Mouse (Mus musculus) hindbrain, embryonic 11.5 days (tissue): Measurements from ENCODE around the gene Fth1. TPM values are rescaled to one million over a fixed set of nuclear protein-coding genes. Genes with fewer than 3 reads are reported as not detected.
"Not testable (repeated sequence)": the region's sequence is repeated elsewhere in the genome, so short reads cannot be mapped to it uniquely, and the experiment has no call there.

Experiments
- ATAC-seq: fragments of 200-750 bp; cut with Nextera tagmentation; 2 replicates; pipeline ENCODE4 v1.8.0; 2017; ENCODE audit warnings: mild to moderate bottlenecking, moderate TSS enrichment, moderate library complexity; ENCODE audit not compliant: low FRiP score
- DNase-seq: peaks from one replicate; pipeline ENCODE4 v3.0.0-alpha.2; 2015; ENCODE audit warnings: low spot score
- H3K27ac ChIP-seq: fragments of 300-500 bp; sonication (generic); 2 replicates; pipeline ENCODE4 v1.5.1; 2014; ENCODE audit warnings: mild to moderate bottlenecking, low read depth, low read length
- H3K27me3 ChIP-seq: fragments of 300-500 bp; sonication (generic); 2 replicates; pipeline ENCODE4 v1.6.1; 2014; ENCODE audit warnings: mild to moderate bottlenecking, low read length, moderate library complexity, mixed read lengths; ENCODE audit not compliant: control insufficient read depth, insufficient read depth
- H3K36me3 ChIP-seq: fragments of 300-500 bp; sonication (generic); 2 replicates; pipeline ENCODE4 v1.6.1; 2014; ENCODE audit warnings: mild to moderate bottlenecking, low read length, moderate library complexity, mixed read lengths; ENCODE audit not compliant: control insufficient read depth, insufficient read depth
- H3K4me1 ChIP-seq: fragments of 300-500 bp; sonication (generic); replicated peaks from 2 replicates; pipeline ENCODE4 v1.6.1; 2014; ENCODE audit warnings: low read length, mixed read lengths; ENCODE audit not compliant: control insufficient read depth, insufficient read depth
- H3K4me2 ChIP-seq: fragments of 300-500 bp; sonication (generic); replicated peaks from 2 replicates; pipeline ENCODE4 v1.6.1; 2014; ENCODE audit warnings: mild to moderate bottlenecking, low read depth, low read length
- H3K4me3 ChIP-seq: fragments of 300-500 bp; sonication (generic); 2 replicates; pipeline ENCODE4 v1.5.1; 2014; ENCODE audit warnings: low read depth, low read length
- H3K9ac ChIP-seq: fragments of 300-500 bp; sonication (generic); 2 replicates; pipeline ENCODE4 v1.6.1; 2014; ENCODE audit warnings: low read depth, low read length
- H3K9me3 ChIP-seq: fragments of 300-500 bp; sonication (generic); 2 replicates; pipeline ENCODE4 v1.6.1; 2016; ENCODE audit warnings: low read length; ENCODE audit not compliant: control insufficient read depth
- WGBS: fragments of 180-500 bp; shearing (Covaris S2); extraction: QIAGEN DNeasy Blood & Tissue Kit; methylation state at CpG from one replicate; pipeline ENCODE4 v1.1.7; 2014; 5-methylcytosine and 5-hydroxymethylcytosine counted together
- polyA plus RNA-seq: library from polyadenylated mRNA; unstranded; fragments of >200 nt; fragmentation: Nextera tagmentation; extraction: Ambion mirVana; gene quantifications from 2 replicates; pipeline ENCODE4 v1.2.1, GENCODE M21; 2014

The Fth1 gene
- 1,301 and 1,416 TPM in 2 replicates for polyA plus RNA-seq

- H3K27ac ChIP-seq: no peak within 1 kb of the TSS
- peaks cover 3% of the 10 kb centered on the region; the same call in 1 of the 2 replicates for H3K36me3 ChIP-seq
- ATAC-seq (no peak), DNase-seq (no peak)
- 0 out of 2 replicates have a peak, but pooled peaks cover 2% of the 10 kb centered on the region for H3K4me1 ChIP-seq
- no peaks in the 10 kb centered on the region for H3K27me3 ChIP-seq
- WGBS: 89% methylated on average over 4 of the region's 4 CpGs
- no peak within 1 kb of the TSS for H3K4me3 ChIP-seq
- H3K9ac ChIP-seq: no peak within 1 kb of the TSS; the same call in 1 of the 2 replicates
- no peak within 1 kb of the TSS for H3K4me2 ChIP-seq
- H3K9me3 ChIP-seq: no peaks in the 10 kb centered on the region
Observed at GRCm38 (mm10) chr19:9980258-9980657, at the start of gene Fth1. Fth1 (plus strand) TSS chr19:9980598.

GRCm38 (mm10) chr19:9931167-9931607 is 49.2 kb upstream of the Fth1 start:
- H3K27ac ChIP-seq, H3K27me3 ChIP-seq, H3K9ac ChIP-seq, H3K4me2 ChIP-seq, ATAC-seq, H3K9me3 ChIP-seq, H3K36me3 ChIP-seq, DNase-seq, H3K4me3 ChIP-seq, H3K4me1 ChIP-seq: not testable (repeated sequence)
- WGBS: 78% methylated on average over 2 of the region's 2 CpGs

- DNase-seq (no peak), ATAC-seq (no peak)
- H3K4me1 ChIP-seq: no peaks in the 10 kb centered on the region
- H3K9me3 ChIP-seq: no peaks in the 10 kb centered on the region
- no peaks in the 10 kb centered on the region for H3K27me3 ChIP-seq
- no peak overlapping the region for H3K4me3 ChIP-seq
- 80% methylated on average over 2 of the region's 2 CpGs for WGBS
- H3K9ac ChIP-seq: no peak overlapping the region
- H3K27ac ChIP-seq: no peak overlapping the region
- no peaks in the 10 kb centered on the region for H3K36me3 ChIP-seq
- no peak overlapping the region for H3K4me2 ChIP-seq
Observed at GRCm38 (mm10) chr19:9933908-9934307, 46.5 kb upstream of the Fth1 start.

- 67% methylated on average over 5 of the region's 5 CpGs for WGBS
- no peak for DNase-seq
Observed at GRCm38 (mm10) chr19:9936579-9936978, 43.8 kb upstream of the Fth1 start.

GRCm38 (mm10) chr19:9937428-9937827 is 43.0 kb upstream of the Fth1 start:
- Histone ChIP-seq H3K4me1 (no peaks in the 10 kb centered on the region), H3K36me3 (no peaks in the 10 kb centered on the region), H3K27me3 (no peaks in the 10 kb centered on the region), H3K9ac (no peak overlapping the region), H3K4me3 (no peak overlapping the region), H3K4me2 (no peak overlapping the region), H3K27ac (no peak overlapping the region), H3K9me3 (no peaks in the 10 kb centered on the region)
- WGBS: 69% methylated on average over 5 of the region's 5 CpGs
- ATAC-seq (no peak), DNase-seq (no peak)

More at GRCm38 (mm10) chr19:9936579-9936978, 43.8 kb upstream of the Fth1 start:
- no peaks in the 10 kb centered on the region for H3K9me3 ChIP-seq
- no peak overlapping the region for H3K27ac ChIP-seq
- no peak overlapping the region for H3K9ac ChIP-seq
- no peak for ATAC-seq
- no peaks in the 10 kb centered on the region for H3K36me3 ChIP-seq
- H3K4me2 ChIP-seq: no peak overlapping the region
- H3K27me3 ChIP-seq: no peaks in the 10 kb centered on the region
- no peak overlapping the region for H3K4me3 ChIP-seq
- no peaks in the 10 kb centered on the region for H3K4me1 ChIP-seq

- Histone ChIP-seq H3K27ac (no peak overlapping the region), H3K9me3 (no peaks in the 10 kb centered on the region), H3K4me3 (no peak overlapping the region), H3K9ac (no peak overlapping the region), H3K4me2 (no peak overlapping the region), H3K36me3 (no peaks in the 10 kb centered on the region), H3K27me3 (no peaks in the 10 kb centered on the region), H3K4me1 (no peaks in the 10 kb centered on the region)
- 84% methylated on average over 6 of the region's 6 CpGs for WGBS
- ATAC-seq (no peak), DNase-seq (no peak)
Observed at GRCm38 (mm10) chr19:9938156-9938823, 42.1 kb upstream of the Fth1 start.

GRCm38 (mm10) chr19:9938824-9939303 is 41.5 kb upstream of the Fth1 start:
- H3K4me1 ChIP-seq: no peaks in the 10 kb centered on the region
- H3K9ac ChIP-seq: no peak overlapping the region
- no peak overlapping the region for H3K4me3 ChIP-seq
- H3K9me3 ChIP-seq: no peaks in the 10 kb centered on the region
- no peaks in the 10 kb centered on the region for H3K27me3 ChIP-seq
- H3K36me3 ChIP-seq: no peaks in the 10 kb centered on the region
- WGBS: 79% methylated on average over 13 of the region's 13 CpGs
- H3K27ac ChIP-seq: no peak overlapping the region
- ATAC-seq: no peak
- no peak for DNase-seq
- H3K4me2 ChIP-seq: no peak overlapping the region

- Histone ChIP-seq H3K9me3 (no peaks in the 10 kb centered on the region), H3K27me3 (no peaks in the 10 kb centered on the region), H3K27ac (no peak overlapping the region), H3K36me3 (no peaks in the 10 kb centered on the region), H3K9ac (no peak overlapping the region), H3K4me1 (no peaks in the 10 kb centered on the region), H3K4me2 (no peak overlapping the region), H3K4me3 (no peak overlapping the region)
- ATAC-seq: no peak
- WGBS: 67% methylated on average over 7 of the region's 7 CpGs
- DNase-seq: no peak
Observed at GRCm38 (mm10) chr19:9939841-9940240, 40.6 kb upstream of the Fth1 start.

GRCm38 (mm10) chr19:9940903-9941302 is 39.5 kb upstream of the Fth1 start:
- H3K36me3 ChIP-seq: no peaks in the 10 kb centered on the region

More at GRCm38 (mm10) chr19:9940903-9941302, 39.5 kb upstream of the Fth1 start:
- no peak overlapping the region for H3K4me2 ChIP-seq
- H3K27me3 ChIP-seq: no peaks in the 10 kb centered on the region
- peak overlapping the region; percentile 23; the same call in 1 of the 2 replicates for H3K9ac ChIP-seq
- no peaks in the 10 kb centered on the region for H3K9me3 ChIP-seq
- 9% methylated on average over 4 of the region's 4 CpGs for WGBS
- H3K4me3 ChIP-seq: no peak overlapping the region
- no peak overlapping the region for H3K27ac ChIP-seq
- DNase-seq (peak; percentile 42), ATAC-seq (no peak)
- no peaks in the 10 kb centered on the region for H3K4me1 ChIP-seq
